Comparison of ENCODE assay signal across 8 mouse cellular contexts in the genomic region with DNA sequence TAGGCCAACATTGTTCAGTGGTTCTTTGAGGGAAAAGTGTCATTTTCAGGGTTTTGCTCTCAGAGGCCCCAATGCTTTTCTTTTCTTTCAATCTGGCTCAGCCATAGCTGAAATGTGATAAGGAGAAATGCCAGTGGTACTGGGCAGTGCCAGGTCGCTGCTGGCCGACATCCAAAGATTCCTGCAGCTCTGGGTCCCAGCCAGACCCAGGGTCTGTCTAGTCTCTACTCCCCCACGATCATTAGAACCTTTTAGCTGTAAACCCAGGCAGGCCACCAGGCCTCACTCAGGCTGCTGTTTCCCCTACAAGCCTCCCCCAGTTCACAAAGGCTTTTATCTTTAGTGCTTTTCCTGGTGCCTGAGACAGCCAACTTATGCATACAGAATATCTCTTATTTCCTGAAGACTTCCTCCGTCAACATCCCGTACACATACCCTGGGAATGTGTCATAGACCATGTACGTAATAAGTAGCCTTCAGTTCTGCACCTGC. TPM values are rescaled to one million over a fixed set of nuclear protein-coding genes. Genes with fewer than 3 reads are reported as not detected.
DNase-seq lines count a peak whose midpoint lies in the region; ATAC-seq lines count a peak whose summit lies in the region.

No protein-coding gene starts in this region.

- 36% methylated on average over 6 of the region's 6 CpGs for WGBS in lung, embryonic 15.5 days

- H3K4me2 ChIP-seq in lung, embryonic 15.5 days: no peak overlapping the region

- H3K27me3 ChIP-seq in lung, embryonic 15.5 days: no peaks in the 10 kb centered on the region

- peaks cover 60% of the 10 kb centered on the region for H3K4me1 ChIP-seq in lung, embryonic 15.5 days

- intact Hi-C loops in gastrocnemius, postnatal 14 days (cut with DNase I; ENCODE audit: low total_unique reads): no loop called here
- intact Hi-C loops in gastrocnemius, postnatal 36 days (cut with DNase I): no loop called here

- ATAC-seq in lung, embryonic 15.5 days (ENCODE audit: borderline replicate concordance, extremely low read depth, low FRiP score, low TSS enrichment): 0 out of 2 replicates have a peak, but pooled peaks have one; percentile 13

- H3K27ac ChIP-seq in lung, embryonic 15.5 days: peak overlapping the region; percentile 76

- H3K9me3 ChIP-seq in lung, embryonic 15.5 days: no peaks in the 10 kb centered on the region

- no peaks in the 10 kb centered on the region for H3K36me3 ChIP-seq in lung, embryonic 15.5 days

- peak; percentile 28 for DNase-seq in gastrocnemius, postnatal 14 days
- no peak for DNase-seq in gastrocnemius, postnatal 36 days
- peak; percentile 88 for DNase-seq in Muller cell, postnatal 12 days (ENCODE audit: inconsistent ontology term)
- DNase-seq in cerebellum, postnatal 36 days: peak; percentile 77 to 78
- DNase-seq in heart, postnatal 4 days: peak; percentile 92
- no peak for DNase-seq in retina, postnatal 1 day
- no peak for DNase-seq in left cerebral cortex, adult 11 months (ENCODE audit: low spot score)

- no peak overlapping the region for H3K4me3 ChIP-seq in lung, embryonic 15.5 days

- H3K9ac ChIP-seq in lung, embryonic 15.5 days: no peak overlapping the region

RNA-seq across cellular contexts. Expression of a gene that starts 26.4 kb away (rescaled TPM):
- 10 to 100 TPM; 32.0 to 41.9 TPM for total RNA-seq in gastrocnemius, postnatal 14 days (2021)
- 10 to 100 TPM; 19.4 to 25.8 TPM for total RNA-seq in gastrocnemius, postnatal 36 days (2021)
- total RNA-seq in heart, postnatal 4 days (2021): 10 to 100 TPM; 13.0 to 16.1 TPM
- 0.52 and 1.1 TPM in 2 replicates for polyA plus RNA-seq in lung, embryonic 15.5 days (2015; fragmentation: Nextera tagmentation; extraction: Ambion mirVana)

RNA-seq across cellular contexts. Expression of a gene that starts 42.8 kb away (rescaled TPM):
- total RNA-seq in gastrocnemius, postnatal 14 days (2021): 10 to 100 TPM; 26.2 to 28.4 TPM
- total RNA-seq in gastrocnemius, postnatal 36 days (2021): 10 to 100 TPM; 32.4 to 33.4 TPM
- total RNA-seq in heart, postnatal 4 days (2021): 10 to 100 TPM; 48.0 to 50.8 TPM
- 23.6 and 25.4 TPM in 2 replicates for polyA plus RNA-seq in lung, embryonic 15.5 days (2015; fragmentation: Nextera tagmentation; extraction: Ambion mirVana)

Comparison
In these comparisons a context has a peak if more than half of its experiments do, and no peak if none do; other contexts are left out.
1. DNase-seq: peak in gastrocnemius, postnatal 14 days (single experiment), Muller cell, postnatal 12 days (single experiment), cerebellum, postnatal 36 days (2 of 2) and heart, postnatal 4 days (single experiment); none in gastrocnemius, postnatal 36 days (0 of 2), retina, postnatal 1 day (single experiment) and left cerebral cortex, adult 11 months (single experiment).